Mouse (Mus musculus) monocyte, adult 2 months (primary cell): ENCODE data around the gene Olfr888.

Experiments used
- DNase-seq, 2 experiments: peaks; one replicate each; pipeline ENCODE4 v3.0.0; 2022; ENCODE audit warnings: low spot score in 2 of 2, low read depth in 1 of 2

Gene Olfr888

GRCm38 (mm10) chr9:38107828-38108227 lies at the start of gene Olfr888:
TSS of gene Olfr888 (plus strand) at chr9:38108128.
- no peak for DNase-seq

GRCm38 (mm10) chr9:38061022-38061421 lies 46.9 kb upstream of the Olfr888 start, which contains the start of gene Olfr885:
TSS of gene Olfr885 (plus strand) at chr9:38061322.
- DNase-seq: no peak

- no peak for DNase-seq
Measured at GRCm38 (mm10) chr9:38083772-38084171, 24.2 kb upstream of the Olfr888 start, which contains the start of gene Olfr887. TSS of gene Olfr887 (plus strand) at chr9:38084072.

GRCm38 (mm10) chr9:38114898-38115297 lies 7.0 kb downstream of the Olfr888 start, which contains the start of gene Olfr889:
TSS of gene Olfr889 (plus strand) at chr9:38115198.
- DNase-seq: no peak

GRCm38 (mm10) chr9:38142217-38142616 lies 34.3 kb downstream of the Olfr888 start, which contains the start of gene Olfr890:
TSS of gene Olfr890 (plus strand) at chr9:38142517.
- DNase-seq: no peak
